In the genomic region with DNA sequence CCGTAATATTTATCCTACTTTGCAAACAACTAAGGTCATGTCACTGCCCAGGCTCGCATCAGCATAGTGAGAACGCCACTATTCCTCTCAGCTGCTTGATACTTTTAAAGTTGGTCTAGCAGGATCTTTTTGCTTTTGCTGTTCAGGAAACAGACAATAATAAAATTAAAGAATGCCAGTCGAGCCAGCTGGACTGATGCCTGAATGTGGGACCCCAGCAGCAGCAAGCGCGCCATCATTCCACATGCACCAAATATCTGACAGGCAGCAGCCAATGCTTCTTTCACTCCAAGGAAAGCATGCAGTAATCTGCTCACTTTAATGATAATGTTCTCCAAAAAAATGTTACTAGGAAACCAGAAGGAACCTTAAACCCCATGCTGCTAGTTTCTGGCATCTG, we compare ENCODE assay signal across 31 mouse cellular contexts.
"Had no signal": no experiment of that assay in that cellular context is flagged by ENCODE, and none has a peak within 500 bp of the region (broad histone marks: within the 10 kb centered on the region; RNA-seq: fewer than 3 reads in every experiment).

No protein-coding gene starts in this region.

- DNase-seq: left cerebral cortex, postnatal 4 days; liver; liver, embryonic 13.5 days; liver, postnatal 0 days; lung, adult 18-20 months; lung, adult 2 months; lung, postnatal 10 days; lung, postnatal 14 days; lung, postnatal 4 days; midbrain, embryonic 14.5 days had no signal

- H3K4me2 ChIP-seq: limb, embryonic 12.5 days; limb, embryonic 13.5 days; limb, embryonic 15.5 days; liver, embryonic 11.5 days; liver, embryonic 12.5 days; liver, embryonic 13.5 days; liver, embryonic 15.5 days; lung, embryonic 15.5 days; midbrain, embryonic 11.5 days; midbrain, embryonic 12.5 days; midbrain, embryonic 13.5 days; midbrain, embryonic 15.5 days; neural tube, embryonic 12.5 days; neural tube, embryonic 13.5 days had no signal

- H3K9ac ChIP-seq: limb, embryonic 12.5 days; limb, embryonic 13.5 days; limb, embryonic 15.5 days; liver, embryonic 12.5 days; liver, embryonic 13.5 days; liver, embryonic 14.5 days; liver, embryonic 15.5 days; liver, postnatal 0 days; lung, embryonic 15.5 days; midbrain, embryonic 12.5 days; midbrain, embryonic 13.5 days; midbrain, embryonic 15.5 days; neural tube, embryonic 12.5 days; neural tube, embryonic 13.5 days had no signal

- H3K27ac ChIP-seq: left cerebral cortex, adult 2 months; limb, embryonic 12.5 days; limb, embryonic 13.5 days; limb, embryonic 15.5 days; liver, embryonic 12.5 days; liver, embryonic 13.5 days; liver, embryonic 14.5 days; liver, embryonic 15.5 days; lung, embryonic 15.5 days; macrophage; midbrain, embryonic 10.5 days; midbrain, embryonic 12.5 days; midbrain, embryonic 13.5 days; midbrain, embryonic 15.5 days; neural tube, embryonic 12.5 days; neural tube, embryonic 13.5 days had no signal

- H3K4me3 ChIP-seq: left cerebral cortex, adult 2 months; limb, embryonic 12.5 days; limb, embryonic 13.5 days; limb, embryonic 15.5 days; liver, embryonic 12.5 days; liver, embryonic 13.5 days; liver, embryonic 15.5 days; lung, embryonic 15.5 days; megakaryocyte, embryonic 14.5 days; midbrain, embryonic 10.5 days; midbrain, embryonic 12.5 days; midbrain, embryonic 13.5 days; midbrain, embryonic 15.5 days; myocyte; neural tube, embryonic 12.5 days; neural tube, embryonic 13.5 days had no signal

- ATAC-seq: liver, embryonic 12.5 days; liver, postnatal 0 days; lung, postnatal 0 days; midbrain, embryonic 13.5 days; midbrain, embryonic 15.5 days; midbrain, embryonic 16.5 days had no signal

- H3K36me3 ChIP-seq: limb, embryonic 12.5 days; limb, embryonic 13.5 days; limb, embryonic 15.5 days; liver, embryonic 12.5 days; liver, embryonic 13.5 days; liver, embryonic 15.5 days; lung, embryonic 15.5 days; midbrain, embryonic 10.5 days; midbrain, embryonic 12.5 days; midbrain, embryonic 13.5 days; midbrain, embryonic 15.5 days; neural tube, embryonic 12.5 days; neural tube, embryonic 13.5 days had no signal

- H3K27me3 ChIP-seq: limb, embryonic 12.5 days; limb, embryonic 13.5 days; limb, embryonic 15.5 days; liver, embryonic 12.5 days; liver, embryonic 13.5 days; liver, embryonic 15.5 days; lung, embryonic 15.5 days; midbrain, embryonic 12.5 days; midbrain, embryonic 13.5 days; midbrain, embryonic 15.5 days; neural tube, embryonic 12.5 days; neural tube, embryonic 13.5 days had no signal

- H3K9me3 ChIP-seq: limb, embryonic 12.5 days; limb, embryonic 13.5 days; limb, embryonic 15.5 days; liver, embryonic 12.5 days; liver, embryonic 13.5 days; liver, embryonic 15.5 days; lung, embryonic 15.5 days; midbrain, embryonic 10.5 days; midbrain, embryonic 12.5 days; midbrain, embryonic 13.5 days; midbrain, embryonic 15.5 days; neural tube, embryonic 12.5 days; neural tube, embryonic 13.5 days had no signal

- H3K4me1 ChIP-seq: liver, embryonic 12.5 days; liver, embryonic 13.5 days; liver, embryonic 15.5 days; lung, embryonic 15.5 days; midbrain, embryonic 12.5 days; midbrain, embryonic 15.5 days; neural tube, embryonic 12.5 days; neural tube, embryonic 13.5 days had no signal
